Mouse (Mus musculus) stomach, embryonic 14.5 days (tissue): ENCODE results near the gene Uchl5. TPM values are rescaled to one million over a fixed set of nuclear protein-coding genes. Genes with fewer than 3 reads are reported as not detected.

Experiments
- ATAC-seq: fragments of 200-750 bp; cut with Nextera tagmentation; 2 replicates; pipeline ENCODE4 v1.8.0; 2017; ENCODE audit warnings: low read depth, moderate TSS enrichment; ENCODE audit not compliant: insufficient number of reproducible peaks, insufficient read depth, low FRiP score
- H3K27ac ChIP-seq: fragments of 300-500 bp; sonication (generic); 2 replicates; pipeline ENCODE4 v1.5.1; 2014; ENCODE audit warnings: mild to moderate bottlenecking, low read length, moderate library complexity, mixed read lengths
- H3K27me3 ChIP-seq: fragments of 300-500 bp; sonication (generic); 2 replicates; pipeline ENCODE4 v1.6.1; 2014; ENCODE audit warnings: low read length, control low read depth, mixed read lengths; ENCODE audit not compliant: control insufficient read depth, insufficient read depth
- H3K36me3 ChIP-seq: fragments of 300-500 bp; sonication (generic); 2 replicates; pipeline ENCODE4 v1.6.1; 2014; ENCODE audit warnings: mild to moderate bottlenecking, control low read depth, low read length, moderate library complexity, mixed read lengths; ENCODE audit not compliant: control insufficient read depth, insufficient read depth
- H3K4me1 ChIP-seq: fragments of 300-500 bp; sonication (generic); 2 replicates; pipeline ENCODE4 v1.6.1; 2014; ENCODE audit warnings: low read length, control low read depth, mixed read lengths; ENCODE audit not compliant: control insufficient read depth, insufficient read depth
- H3K4me2 ChIP-seq: fragments of 300-500 bp; sonication (generic); replicated peaks from 2 replicates; pipeline ENCODE4 v1.6.1; 2014; ENCODE audit warnings: low read depth, low read length, control low read depth
- H3K4me3 ChIP-seq: fragments of 300-500 bp; sonication (generic); 2 replicates; pipeline ENCODE4 v1.5.1; 2014; ENCODE audit warnings: low read depth, low read length, control low read depth
- H3K9ac ChIP-seq: fragments of 300-500 bp; sonication (generic); replicated peaks from 2 replicates; pipeline ENCODE4 v1.6.1; 2014; ENCODE audit warnings: low read depth, mild to moderate bottlenecking, control low read depth, low read length, moderate library complexity, mixed read lengths
- H3K9me3 ChIP-seq: fragments of 300-500 bp; sonication (generic); 2 replicates; pipeline ENCODE4 v1.6.1; 2016; ENCODE audit warnings: low read depth, low read length, control low read depth; ENCODE audit not compliant: control insufficient read depth
- WGBS: fragments of 180-500 bp; shearing (Covaris S2); extraction: QIAGEN DNeasy Blood & Tissue Kit; methylation state at CpG from one replicate; pipeline ENCODE4 v1.1.7; 2014; 5-methylcytosine and 5-hydroxymethylcytosine counted together
- polyA plus RNA-seq: library from polyadenylated mRNA; unstranded; fragments of >200 nt; fragmentation: Nextera tagmentation; extraction: Ambion mirVana; gene quantifications from 2 replicates; pipeline ENCODE4 v1.2.1, GENCODE M21; 2014

The Uchl5 gene
- polyA plus RNA-seq, 1 experiment from 2014 or later: 64.6 TPM

GRCm38 (mm10) chr1:143740581-143740980, 36.5 kb upstream of the Uchl5 start:
- WGBS: 90% methylated on average over 10 of the region's 10 CpGs
- Histone ChIP-seq H3K27ac (no peak overlapping the region), H3K9me3 (no peaks in the 10 kb centered on the region), H3K4me2 (peak overlapping the region; percentile 56), H3K36me3 (peaks cover 15% of the 10 kb centered on the region), H3K4me1 (no peaks in the 10 kb centered on the region), H3K27me3 (no peaks in the 10 kb centered on the region), H3K4me3 (no peak overlapping the region), H3K9ac (no peak overlapping the region)
- ATAC-seq: no peak

DNA sequence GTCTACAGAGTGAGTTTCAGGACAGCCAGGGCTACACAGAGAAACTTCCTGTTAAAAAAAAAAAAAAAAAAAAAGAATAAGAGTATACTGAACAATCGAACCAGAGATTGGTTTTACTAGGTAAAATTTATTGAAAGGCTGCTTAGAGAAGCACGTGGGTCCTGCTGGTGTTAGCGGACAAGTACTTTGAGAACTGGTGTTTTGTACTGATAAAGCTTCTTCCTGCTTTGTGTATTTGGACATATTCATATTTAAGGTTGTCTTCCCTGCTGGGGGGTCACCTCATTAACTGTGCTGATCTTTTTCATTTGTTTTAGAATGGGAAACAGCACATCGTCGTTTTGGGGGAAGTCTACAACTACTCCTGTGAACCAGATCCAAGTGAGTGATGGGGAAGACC, 35.7 kb upstream of the Uchl5 start:
- Histone ChIP-seq H3K4me2 (no peak overlapping the region), H3K4me3 (no peak overlapping the region), H3K36me3 (peaks cover 15% of the 10 kb centered on the region), H3K9ac (no peak overlapping the region), H3K27ac (no peak overlapping the region), H3K4me1 (no peaks in the 10 kb centered on the region), H3K9me3 (no peaks in the 10 kb centered on the region), H3K27me3 (no peaks in the 10 kb centered on the region)
- ATAC-seq: no peak
- WGBS: 87% methylated on average over 5 of the region's 5 CpGs

DNA sequence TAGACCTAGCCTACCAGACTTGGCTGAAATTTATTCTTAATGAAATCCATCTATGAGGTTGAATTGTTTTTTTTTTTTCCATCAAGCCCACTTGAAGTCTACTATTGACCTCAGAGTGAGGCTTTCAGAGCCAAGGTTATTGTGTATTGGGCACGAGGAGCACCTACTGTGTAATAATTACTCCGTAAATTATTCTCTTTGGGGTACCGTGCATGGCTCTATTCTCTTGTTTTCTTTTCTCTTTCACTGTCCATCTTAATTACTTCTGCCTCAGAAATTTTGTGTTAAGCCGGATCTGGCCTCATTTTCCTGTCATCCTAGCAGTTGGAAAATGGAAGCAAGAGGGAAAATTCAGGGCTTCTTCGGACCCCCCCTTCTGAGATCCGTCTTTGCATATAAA, 34.9 kb upstream of the Uchl5 start:
- no peak overlapping the region for H3K4me3 ChIP-seq
- H3K27ac ChIP-seq: no peak overlapping the region
- H3K27me3 ChIP-seq: no peaks in the 10 kb centered on the region
- ATAC-seq: no peak
- no peaks in the 10 kb centered on the region for H3K9me3 ChIP-seq
- no peaks in the 10 kb centered on the region for H3K4me1 ChIP-seq
- no peak overlapping the region for H3K4me2 ChIP-seq
- H3K9ac ChIP-seq: no peak overlapping the region
- WGBS: 95% methylated on average over 6 of the region's 6 CpGs
- peaks cover 18% of the 10 kb centered on the region for H3K36me3 ChIP-seq

DNA sequence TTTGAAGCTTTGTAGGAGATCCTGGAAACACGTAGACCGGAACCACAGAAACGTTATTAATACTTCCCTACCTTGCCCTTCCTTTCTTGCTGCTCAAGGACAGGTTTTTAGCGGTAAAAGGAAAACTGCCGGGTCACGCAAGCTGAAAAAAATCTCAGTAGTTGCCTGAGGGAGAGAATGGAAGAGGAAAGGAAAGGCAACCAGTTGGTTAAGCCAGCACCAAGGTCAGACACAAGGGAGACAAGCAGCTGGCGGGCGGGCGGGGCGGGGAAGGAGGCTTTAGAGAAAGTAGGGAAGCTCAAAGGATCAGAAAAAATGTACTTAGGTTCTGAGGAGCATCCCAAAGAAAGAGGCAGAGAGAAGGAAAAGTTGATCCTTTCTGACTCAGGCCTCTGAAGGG, 31.2 kb upstream of the Uchl5 start:
- H3K9me3 ChIP-seq: no peaks in the 10 kb centered on the region
- ATAC-seq: no peak
- whole genome bisulfite sequencing: 86% methylated on average over 10 of the region's 10 CpGs
- no peaks in the 10 kb centered on the region for H3K27me3 ChIP-seq
- no peak overlapping the region for H3K9ac ChIP-seq
- no peaks in the 10 kb centered on the region for H3K4me1 ChIP-seq
- peaks cover 18% of the 10 kb centered on the region for H3K36me3 ChIP-seq
- no peak overlapping the region for H3K4me3 ChIP-seq
- H3K27ac ChIP-seq: no peak overlapping the region
- H3K4me2 ChIP-seq: no peak overlapping the region

- no peaks in the 10 kb centered on the region for H3K9me3 ChIP-seq
- 86% methylated on average over 8 of the region's 8 CpGs for WGBS
Measured at GRCm38 (mm10) chr1:143762159-143762558, 14.9 kb upstream of the Uchl5 start.

DNA sequence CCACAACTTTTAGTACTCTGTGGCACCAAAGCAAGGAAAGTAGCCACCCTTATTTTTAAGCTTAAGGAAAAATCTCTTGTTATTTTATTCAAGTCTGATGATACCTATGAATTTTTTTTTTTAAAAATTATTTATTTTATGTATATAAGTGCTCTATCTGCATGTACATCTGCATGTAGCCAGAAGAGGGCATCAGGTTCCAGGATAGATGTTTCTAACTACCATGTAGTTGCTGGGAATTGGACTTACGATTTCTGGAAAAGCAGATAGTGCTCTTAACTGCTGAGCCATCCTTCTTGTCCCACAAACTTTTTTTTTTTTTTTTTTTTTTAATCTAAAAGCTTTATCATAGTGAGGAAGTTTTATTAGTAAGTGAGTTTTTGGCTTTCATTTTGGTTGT, 12.6 kb upstream of the Uchl5 start:
- Histone ChIP-seq H3K27ac (no peak overlapping the region), H3K4me3 (no peak overlapping the region), H3K27me3 (no peaks in the 10 kb centered on the region), H3K9ac (no peak overlapping the region), H3K4me1 (no peaks in the 10 kb centered on the region), H3K36me3 (peaks cover 28% of the 10 kb centered on the region), H3K9me3 (no peaks in the 10 kb centered on the region), H3K4me2 (no peak overlapping the region)
- no peak for ATAC-seq
- WGBS: 51% methylated on average over 1 of the region's 1 CpGs

More at GRCm38 (mm10) chr1:143762159-143762558, 14.9 kb upstream of the Uchl5 start:
- peaks cover 49% of the 10 kb centered on the region for H3K36me3 ChIP-seq
- no peaks in the 10 kb centered on the region for H3K4me1 ChIP-seq
- no peak overlapping the region for H3K4me3 ChIP-seq
- no peak overlapping the region for H3K9ac ChIP-seq
- no peak overlapping the region for H3K4me2 ChIP-seq
- H3K27me3 ChIP-seq: no peaks in the 10 kb centered on the region
- ATAC-seq: no peak
- H3K27ac ChIP-seq: no peak overlapping the region

- 70% methylated on average over 4 of the region's 4 CpGs for WGBS
Measured at GRCm38 (mm10) chr1:143765801-143766200, 11.3 kb upstream of the Uchl5 start.

DNA sequence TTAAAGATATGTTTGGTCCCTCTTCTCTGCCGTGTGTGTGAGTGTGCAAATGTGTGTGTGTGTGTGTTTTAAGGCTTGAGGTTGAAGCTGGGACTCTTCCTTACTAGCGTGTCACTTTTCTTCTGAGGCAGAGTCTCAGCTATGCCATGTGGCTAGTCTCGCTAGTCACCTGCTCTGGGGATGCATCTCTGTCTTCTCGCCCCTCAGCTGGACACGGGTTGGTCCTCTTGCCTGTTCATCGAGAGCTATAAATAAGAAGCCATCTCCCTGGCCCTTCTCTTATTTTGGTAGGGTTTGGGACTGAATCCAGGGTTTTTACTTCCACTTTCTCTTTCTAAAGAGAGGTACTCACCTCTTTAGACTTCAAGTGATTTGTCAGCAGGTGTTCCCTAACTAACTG, 10.8 kb upstream of the Uchl5 start:
- no peaks in the 10 kb centered on the region for H3K27me3 ChIP-seq
- no peaks in the 10 kb centered on the region for H3K9me3 ChIP-seq
- no peak for ATAC-seq
- no peak overlapping the region for H3K4me2 ChIP-seq
- no peak overlapping the region for H3K4me3 ChIP-seq
- no peak overlapping the region for H3K27ac ChIP-seq
- WGBS: 94% methylated on average over 6 of the region's 6 CpGs
- H3K4me1 ChIP-seq: no peaks in the 10 kb centered on the region
- H3K36me3 ChIP-seq: peaks cover 23% of the 10 kb centered on the region
- H3K9ac ChIP-seq: no peak overlapping the region

More at GRCm38 (mm10) chr1:143765801-143766200, 11.3 kb upstream of the Uchl5 start:
- no peaks in the 10 kb centered on the region for H3K27me3 ChIP-seq
- no peaks in the 10 kb centered on the region for H3K4me1 ChIP-seq
- no peak overlapping the region for H3K4me2 ChIP-seq
- peaks cover 27% of the 10 kb centered on the region for H3K36me3 ChIP-seq
- H3K9ac ChIP-seq: no peak overlapping the region
- no peak for ATAC-seq
- H3K4me3 ChIP-seq: no peak overlapping the region
- H3K27ac ChIP-seq: no peak overlapping the region
- no peaks in the 10 kb centered on the region for H3K9me3 ChIP-seq

GRCm38 (mm10) chr1:143770444-143771109, 6.5 kb upstream of the Uchl5 start:
- H3K4me2 ChIP-seq: no peak overlapping the region
- WGBS: 56% methylated on average over 20 of the region's 20 CpGs
- peaks cover 16% of the 10 kb centered on the region for H3K36me3 ChIP-seq
- no peaks in the 10 kb centered on the region for H3K4me1 ChIP-seq
- no peaks in the 10 kb centered on the region for H3K9me3 ChIP-seq
- peak; percentile 58; the same call in 1 of the 2 replicates for ATAC-seq
- no peaks in the 10 kb centered on the region for H3K27me3 ChIP-seq
- H3K9ac ChIP-seq: no peak overlapping the region
- H3K27ac ChIP-seq: no peak overlapping the region
- H3K4me3 ChIP-seq: no peak overlapping the region
